ENCODE assay signal across 8 mouse cellular contexts in genomic region chr12:59060322-59060721, GRCm38 (mm10). TPM values are rescaled to one million over a fixed set of nuclear protein-coding genes. Genes with fewer than 3 reads are reported as not detected.
DNase-seq lines count a peak whose midpoint lies in the region; ATAC-seq and TF ChIP-seq lines count a peak whose summit lies in the region.

No protein-coding gene starts in this region.

- intact Hi-C loops in left cerebral cortex, postnatal 4 days (cut with DNase I) = no loop called here
- intact Hi-C loops in left cerebral cortex, postnatal 25 days (cut with DNase I) = no loop called here

- no peak for DNase-seq in heart, adult 9 months (ENCODE audit: low spot score in 2 of 2)
- DNase-seq in MEL (ENCODE audit: low read depth, low spot score) = peak; percentile 54
- no peak for DNase-seq in heart, postnatal 0 days (ENCODE audit: low spot score)
- no peak for DNase-seq in midbrain, embryonic 10.5 days (ENCODE audit: low spot score)
- DNase-seq in left cerebral cortex, postnatal 4 days = no peak
- DNase-seq in left cerebral cortex, postnatal 25 days (ENCODE audit: low spot score in 2 of 2) = no peak
- no peak for DNase-seq in urinary bladder, postnatal 36 days (ENCODE audit: low spot score in 2 of 2)

- peak overlapping the region; percentile 63 for H3K4me2 ChIP-seq in heart, embryonic 15.5 days
- H3K4me2 ChIP-seq in heart, postnatal 0 days (ENCODE audit: low read depth, low read length) = peak overlapping the region; percentile 82

- peaks cover 17% of the 10 kb centered on the region for H3K36me3 ChIP-seq in heart, embryonic 15.5 days
- H3K36me3 ChIP-seq in MEL (ENCODE audit: control insufficient read depth in 1 of 2, insufficient read depth in 2 of 2, low read length in 2 of 2) = peaks cover 0 to 45% of the 10 kb centered on the region in 2 experiments; a peak in 3 of 4 replicates
- H3K36me3 ChIP-seq in heart, postnatal 0 days (replicated peaks; ENCODE audit: control insufficient read depth, insufficient read depth, low read length) = peaks cover 10% of the 10 kb centered on the region; the same call in 1 of the 2 replicates
- H3K36me3 ChIP-seq in midbrain, embryonic 10.5 days = peaks cover 43% of the 10 kb centered on the region

- no peak for TF ChIP-seq EP300 in MEL (IDR thresholded peaks at IDR 0.05; ENCODE audit: low read depth in 1 of 2, low read length in 2 of 2)
- TF ChIP-seq EP300 in heart, postnatal 0 days (IDR thresholded peaks at IDR 0.05; ENCODE audit: low read depth) = 0 out of 2 replicates have a peak, but pooled peaks have one; percentile 5

- no peak for ATAC-seq in heart, embryonic 15.5 days (replicated peaks; ENCODE audit: insufficient number of reproducible peaks, insufficient read depth, low FRiP score, low read depth)
- ATAC-seq in heart, postnatal 0 days (ENCODE audit: insufficient read depth, low read depth) = no peak

- no peaks in the 10 kb centered on the region for H3K27me3 ChIP-seq in heart, embryonic 15.5 days
- H3K27me3 ChIP-seq in MEL (ENCODE audit: control insufficient read depth in 1 of 2, insufficient read depth in 2 of 2, low read length in 2 of 2) = no peaks in the 10 kb centered on the region
- H3K27me3 ChIP-seq in heart, postnatal 0 days (ENCODE audit: control insufficient read depth, insufficient read depth, low read length) = 0 out of 2 replicates have a peak, but pooled peaks cover 3% of the 10 kb centered on the region
- H3K27me3 ChIP-seq in midbrain, embryonic 10.5 days (ENCODE audit: low read depth, poor library complexity, severe bottlenecking) = no peaks in the 10 kb centered on the region

- no peak for TF ChIP-seq RAD21 in MEL (IDR thresholded peaks at IDR 0.05; ENCODE audit: low read depth, low read length)

- TF ChIP-seq CTCF in MEL (IDR thresholded peaks at IDR 0.05 in 2 of 3, conservative IDR thresholded peaks at IDR 0.05 in 1 of 3; ENCODE audit: control insufficient read depth in 1 of 3, insufficient read depth in 1 of 3, low read depth in 2 of 3, low read length in 3 of 3, poor library complexity in 1 of 3, severe bottlenecking in 1 of 3) = no peak
- TF ChIP-seq CTCF in heart, postnatal 0 days (IDR thresholded peaks at IDR 0.05; ENCODE audit: low read depth) = no peak

- WGBS in heart, embryonic 15.5 days = 51% methylated on average over 4 of the region's 4 CpGs
- WGBS in heart, postnatal 0 days = 38% methylated on average over 4 of the region's 4 CpGs
- 76% methylated on average over 4 of the region's 4 CpGs for WGBS in midbrain, embryonic 10.5 days

- H3K9ac ChIP-seq in heart, embryonic 15.5 days = peak overlapping the region; percentile 88
- peak overlapping the region; percentile 80 for H3K9ac ChIP-seq in MEL (ENCODE audit: control insufficient read depth, low read depth, low read length, poor library complexity, severe bottlenecking)
- peak overlapping the region; percentile 93 for H3K9ac ChIP-seq in heart, postnatal 0 days (replicated peaks; ENCODE audit: low read depth, low read length)

- peaks cover 33% of the 10 kb centered on the region for H3K79me2 ChIP-seq in MEL (ENCODE audit: control insufficient read depth, insufficient read depth, low read length, poor library complexity)

- peaks cover 15% of the 10 kb centered on the region for H3K4me1 ChIP-seq in heart, embryonic 15.5 days (replicated peaks)
- peaks cover 14 to 33% of the 10 kb centered on the region in 2 experiments for H3K4me1 ChIP-seq in MEL (ENCODE audit: control insufficient read depth in 1 of 2, insufficient read depth in 2 of 2, low read length in 2 of 2)
- H3K4me1 ChIP-seq in heart, postnatal 0 days (ENCODE audit: control insufficient read depth, insufficient read depth) = peaks cover 13% of the 10 kb centered on the region; the same call in 1 of the 2 replicates
- peaks cover 17% of the 10 kb centered on the region for H3K4me1 ChIP-seq in midbrain, embryonic 10.5 days

- H3K9me3 ChIP-seq in heart, embryonic 15.5 days (replicated peaks) = no peaks in the 10 kb centered on the region
- H3K9me3 ChIP-seq in MEL (replicated peaks; ENCODE audit: insufficient read depth, low read length) = no peaks in the 10 kb centered on the region
- H3K9me3 ChIP-seq in heart, postnatal 0 days (replicated peaks; ENCODE audit: control insufficient read depth, low read length) = no peaks in the 10 kb centered on the region
- no peaks in the 10 kb centered on the region for H3K9me3 ChIP-seq in midbrain, embryonic 10.5 days (replicated peaks)

- peak overlapping the region; percentile 92 for H3K27ac ChIP-seq in heart, embryonic 15.5 days
- peak overlapping the region; percentile 80 for H3K27ac ChIP-seq in MEL (ENCODE audit: control insufficient read depth, low read depth, low read length)
- peak overlapping the region; percentile 96 for H3K27ac ChIP-seq in heart, postnatal 0 days (ENCODE audit: low read depth)
- H3K27ac ChIP-seq in midbrain, embryonic 10.5 days (replicated peaks) = peak overlapping the region; percentile 98

- no peak for TF ChIP-seq POLR2A in MEL (IDR thresholded peaks at IDR 0.05; ENCODE audit: control insufficient read depth in 1 of 2, insufficient read depth in 1 of 2, low read depth in 1 of 2, low read length in 2 of 2, poor library complexity in 1 of 2)

- peak overlapping the region; percentile 82 for H3K4me3 ChIP-seq in heart, embryonic 15.5 days
- peak overlapping the region; percentile 84 to 94 for H3K4me3 ChIP-seq in MEL (ENCODE audit: control insufficient read depth in 1 of 2, insufficient read depth in 1 of 2, low read depth in 2 of 2, low read length in 2 of 2)
- H3K4me3 ChIP-seq in heart, postnatal 0 days (ENCODE audit: low read depth, low read length) = peak overlapping the region; percentile 91
- peak overlapping the region; percentile 92 for H3K4me3 ChIP-seq in midbrain, embryonic 10.5 days

TF ChIP-seq in MEL, 35 proteins besides CTCF, POLR2A, EP300 and RAD21 (continues in another document):
- 0 out of 2 replicates have a peak, but pooled peaks have one; percentile 52 for TF ChIP-seq TBP (IDR thresholded peaks at IDR 0.05; ENCODE audit: low read depth, low read length)

RNA-seq across cellular contexts. Expression of gene Trappc6b, which starts 0.9 kb away (rescaled TPM):
- 83.2 and 85.5 TPM in 2 replicates for polyA plus RNA-seq in heart, embryonic 15.5 days (2015; fragmentation: Nextera tagmentation; extraction: Ambion mirVana)
- 45.9 and 48.1 TPM in 2 replicates for total RNA-seq in MEL (2012; rRNA removed)
- polyA plus RNA-seq in MEL (2012; ENCODE audit: insufficient read depth in 1 of 2, insufficient read length in 2 of 2, low read depth in 1 of 2, low replicate concordance in 2 of 2, missing spikeins in 1 of 2) = 10 to 100 TPM in 1 of 2 experiments, not detected in 1; 75.3 TPM
- 23.2 and 57.8 TPM in 2 replicates for total RNA-seq in heart, postnatal 0 days (2014; rRNA removed; ENCODE audit: low replicate concordance)
- 95.4 and 96.6 TPM in 2 replicates for polyA plus RNA-seq in heart, postnatal 0 days (2015; fragmentation: Nextera tagmentation; extraction: Ambion mirVana)
- polyA plus RNA-seq in midbrain, embryonic 10.5 days (2016; fragmentation: Nextera tagmentation; extraction: Ambion mirVana) = 71.4 and 81.9 TPM in 2 replicates
- 10 to 100 TPM; 93.2 to 99.6 TPM for total RNA-seq in left cerebral cortex, postnatal 4 days (2021)
- total RNA-seq in left cerebral cortex, postnatal 25 days (2021) = 100 to 1,000 TPM; 121 to 122 TPM

RNA-seq across cellular contexts. Expression of gene Pnn, which starts 6.4 kb away (rescaled TPM):
- 59.4 and 63.0 TPM in 2 replicates for polyA plus RNA-seq in heart, embryonic 15.5 days (2015; fragmentation: Nextera tagmentation; extraction: Ambion mirVana)
- 36.7 and 38.4 TPM in 2 replicates for total RNA-seq in MEL (2012; rRNA removed)
- 100 to 1,000 TPM; 132 to 216 TPM for polyA plus RNA-seq in MEL (2012; ENCODE audit: insufficient read depth in 1 of 2, insufficient read length in 2 of 2, low read depth in 1 of 2, low replicate concordance in 2 of 2, missing spikeins in 1 of 2)
- total RNA-seq in heart, postnatal 0 days (2014; rRNA removed; ENCODE audit: low replicate concordance) = 6.7 and 11.8 TPM in 2 replicates
- polyA plus RNA-seq in heart, postnatal 0 days (2015; fragmentation: Nextera tagmentation; extraction: Ambion mirVana) = 36.6 and 41.3 TPM in 2 replicates
- 112 and 114 TPM in 2 replicates for polyA plus RNA-seq in midbrain, embryonic 10.5 days (2016; fragmentation: Nextera tagmentation; extraction: Ambion mirVana)
- 10 to 100 TPM; 59.9 to 65.4 TPM for total RNA-seq in left cerebral cortex, postnatal 4 days (2021)
- total RNA-seq in left cerebral cortex, postnatal 25 days (2021) = 10 to 100 TPM; 45.2 to 60.0 TPM

RNA-seq across cellular contexts. Expression of gene Mia2, which starts 35.3 kb away (rescaled TPM):
- polyA plus RNA-seq in heart, embryonic 15.5 days (2015; fragmentation: Nextera tagmentation; extraction: Ambion mirVana) = 39.6 and 44.8 TPM in 2 replicates
- 103 and 134 TPM in 2 replicates for total RNA-seq in MEL (2012; rRNA removed)
- 100 to 1,000 TPM in 1 of 2 experiments, not detected in 1; 175 TPM for polyA plus RNA-seq in MEL (2012; ENCODE audit: insufficient read depth in 1 of 2, insufficient read length in 2 of 2, low read depth in 1 of 2, low replicate concordance in 2 of 2, missing spikeins in 1 of 2)
- total RNA-seq in heart, postnatal 0 days (2014; rRNA removed; ENCODE audit: low replicate concordance) = 25.4 and 32.3 TPM in 2 replicates
- 43.6 and 43.8 TPM in 2 replicates for polyA plus RNA-seq in heart, postnatal 0 days (2015; fragmentation: Nextera tagmentation; extraction: Ambion mirVana)
- polyA plus RNA-seq in midbrain, embryonic 10.5 days (2016; fragmentation: Nextera tagmentation; extraction: Ambion mirVana) = 39.2 and 40.4 TPM in 2 replicates
- total RNA-seq in left cerebral cortex, postnatal 4 days (2021) = 10 to 100 TPM; 32.1 to 33.1 TPM
- total RNA-seq in left cerebral cortex, postnatal 25 days (2021) = 10 to 100 TPM; 40.1 to 46.1 TPM

RNA-seq across cellular contexts. Expression of gene Gemin2, which starts 47.1 kb away (rescaled TPM):
- 17.9 and 20.8 TPM in 2 replicates for polyA plus RNA-seq in heart, embryonic 15.5 days (2015; fragmentation: Nextera tagmentation; extraction: Ambion mirVana)
- total RNA-seq in MEL (2012; rRNA removed) = 17.7 and 18.4 TPM in 2 replicates
- polyA plus RNA-seq in MEL (2012; ENCODE audit: insufficient read depth in 1 of 2, insufficient read length in 2 of 2, low read depth in 1 of 2, low replicate concordance in 2 of 2, missing spikeins in 1 of 2) = 10 to 100 TPM in 1 of 2 experiments, not detected in 1; 19.5 TPM
- 3.7 and 4.7 TPM in 2 replicates for total RNA-seq in heart, postnatal 0 days (2014; rRNA removed; ENCODE audit: low replicate concordance)
- 16.0 and 16.3 TPM in 2 replicates for polyA plus RNA-seq in heart, postnatal 0 days (2015; fragmentation: Nextera tagmentation; extraction: Ambion mirVana)
- polyA plus RNA-seq in midbrain, embryonic 10.5 days (2016; fragmentation: Nextera tagmentation; extraction: Ambion mirVana) = 35.8 and 36.8 TPM in 2 replicates
- total RNA-seq in left cerebral cortex, postnatal 4 days (2021) = 1 to 10 TPM; 6.5 to 7.0 TPM
- 1 to 10 TPM; 8.7 to 8.9 TPM for total RNA-seq in left cerebral cortex, postnatal 25 days (2021)

RNA-seq across cellular contexts. Expression of gene Sec23a, which starts 48.5 kb away (rescaled TPM):
- 57.8 and 63.2 TPM in 2 replicates for polyA plus RNA-seq in heart, embryonic 15.5 days (2015; fragmentation: Nextera tagmentation; extraction: Ambion mirVana)
- 16.1 and 16.4 TPM in 2 replicates for total RNA-seq in MEL (2012; rRNA removed)
- polyA plus RNA-seq in MEL (2012; ENCODE audit: insufficient read depth in 1 of 2, insufficient read length in 2 of 2, low read depth in 1 of 2, low replicate concordance in 2 of 2, missing spikeins in 1 of 2) = 10 to 100 TPM; 16.7 to 98.2 TPM
- 58.9 and 77.7 TPM in 2 replicates for total RNA-seq in heart, postnatal 0 days (2014; rRNA removed; ENCODE audit: low replicate concordance)
- 41.5 and 42.8 TPM in 2 replicates for polyA plus RNA-seq in heart, postnatal 0 days (2015; fragmentation: Nextera tagmentation; extraction: Ambion mirVana)
- polyA plus RNA-seq in midbrain, embryonic 10.5 days (2016; fragmentation: Nextera tagmentation; extraction: Ambion mirVana) = 62.2 and 71.7 TPM in 2 replicates
- total RNA-seq in left cerebral cortex, postnatal 4 days (2021) = 100 to 1,000 TPM; 148 to 151 TPM
- total RNA-seq in left cerebral cortex, postnatal 25 days (2021) = 100 to 1,000 TPM; 104 to 108 TPM
